Mouse (Mus musculus) limb, embryonic 13.5 days (tissue): Measurements from ENCODE around the gene Cyp27b1. TPM values are rescaled to one million over a fixed set of nuclear protein-coding genes. Genes with fewer than 3 reads are reported as not detected.

Experiments
- ATAC-seq: fragments of 200-750 bp; cut with Nextera tagmentation; 2 replicates; pipeline ENCODE4 v1.8.0; 2017; ENCODE audit warnings: low read depth, moderate number of reproducible peaks, moderate TSS enrichment; ENCODE audit not compliant: low FRiP score
- H3K27ac ChIP-seq: fragments of 300-500 bp; sonication (generic); 2 replicates; pipeline ENCODE4 v1.5.1; 2015; ENCODE audit warnings: inconsistent platforms, mild to moderate bottlenecking, moderate library complexity
- H3K27me3 ChIP-seq: fragments of 300-500 bp; sonication (generic); 2 replicates; pipeline ENCODE4 v1.6.1; 2015; ENCODE audit warnings: mild to moderate bottlenecking, inconsistent platforms
- H3K36me3 ChIP-seq: fragments of 300-500 bp; sonication (generic); 2 replicates; pipeline ENCODE4 v1.6.1; 2015; ENCODE audit warnings: inconsistent platforms, mild to moderate bottlenecking, moderate library complexity
- H3K4me1 ChIP-seq: fragments of 300-500 bp; sonication (generic); 2 replicates; pipeline ENCODE4 v1.6.1; 2015; ENCODE audit warnings: inconsistent platforms
- H3K4me2 ChIP-seq: fragments of 300-500 bp; sonication (generic); replicated peaks from 2 replicates; pipeline ENCODE4 v1.6.1; 2015; ENCODE audit warnings: inconsistent platforms, mild to moderate bottlenecking, moderate library complexity
- H3K4me3 ChIP-seq: fragments of 300-500 bp; sonication (generic); 2 replicates; pipeline ENCODE4 v1.5.1; 2015; ENCODE audit warnings: moderate library complexity, mild to moderate bottlenecking, inconsistent platforms
- H3K9ac ChIP-seq: fragments of 300-500 bp; sonication (generic); 2 replicates; pipeline ENCODE4 v1.6.1; 2015; ENCODE audit warnings: mild to moderate bottlenecking, inconsistent platforms
- H3K9me3 ChIP-seq: fragments of 300-500 bp; sonication (generic); 2 replicates; pipeline ENCODE4 v1.6.1; 2016; ENCODE audit warnings: inconsistent platforms
- WGBS: fragments of 180-500 bp; shearing (Covaris S2); methylation state at CpG from one replicate; pipeline ENCODE4 v1.1.7; 2015; 5-methylcytosine and 5-hydroxymethylcytosine counted together
- polyA plus RNA-seq: library from polyadenylated mRNA; unstranded; fragments of >200 nt; fragmentation: Nextera tagmentation; extraction: Ambion mirVana; gene quantifications from 2 replicates; pipeline ENCODE4 v1.2.1, GENCODE M21; 2015

The Cyp27b1 gene
- polyA plus RNA-seq, result 0.10 and 0.15 TPM in 2 replicates

DNA sequence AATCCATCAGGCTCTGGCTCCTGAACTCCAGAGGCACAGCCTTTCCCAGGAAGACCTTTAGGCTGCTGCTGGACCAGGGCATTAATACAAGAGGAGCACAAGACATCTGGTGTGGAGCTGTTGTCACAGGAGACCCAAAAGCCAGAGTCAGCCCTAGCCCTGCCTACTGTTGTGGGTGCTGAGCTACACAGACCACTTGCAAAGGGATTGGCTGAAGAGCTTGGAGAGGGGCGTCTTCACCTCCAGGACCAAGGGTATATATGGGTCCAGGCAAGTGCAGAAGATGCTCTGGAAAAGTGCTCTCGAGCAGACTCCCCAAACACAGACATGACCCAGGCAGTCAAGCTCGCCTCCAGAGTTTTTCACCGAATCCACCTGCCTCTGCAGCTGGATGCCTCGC, at the start of gene Cyp27b1:
Gene Cyp27b1 (plus strand): TSS at position 297 of the 400 bp plus-strand sequence.
- peaks cover 32% of the 10 kb centered on the region for H3K4me1 ChIP-seq
- no peak within 1 kb of the TSS for H3K27ac ChIP-seq
- ATAC-seq, result no peak
- H3K9ac ChIP-seq, result peak within 1 kb of the TSS; percentile 19; the same call in 1 of the 2 replicates
- WGBS, result 29% methylated on average over 5 of the region's 5 CpGs
- H3K9me3 ChIP-seq, result no peaks in the 10 kb centered on the region
- H3K4me2 ChIP-seq, result peak within 1 kb of the TSS; percentile 47
- peaks cover 65% of the 10 kb centered on the region for H3K27me3 ChIP-seq
- H3K4me3 ChIP-seq, result peak within 1 kb of the TSS; percentile 20
- peaks cover 34% of the 10 kb centered on the region for H3K36me3 ChIP-seq

DNA sequence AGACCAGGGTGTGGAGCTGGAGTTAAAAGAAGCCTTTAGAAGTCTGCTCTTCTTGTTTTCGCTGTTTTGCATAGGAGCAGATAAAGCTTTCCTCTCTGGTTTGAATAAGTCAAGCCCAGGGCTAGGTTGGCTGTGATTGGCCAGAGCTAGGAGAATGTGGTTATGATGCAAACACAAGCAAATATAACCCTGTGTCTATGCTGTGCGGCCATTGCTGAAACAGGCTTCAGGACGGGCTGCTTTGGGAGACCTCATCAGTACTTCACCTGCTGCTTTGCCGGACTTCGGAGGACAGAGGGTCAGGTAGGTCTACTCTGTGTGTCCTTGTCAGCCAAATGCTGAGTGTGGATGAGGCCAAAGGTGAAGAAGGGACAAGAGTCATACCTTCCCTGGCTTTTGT, 47.5 kb upstream of the Cyp27b1 start, which contains the start of gene Avil:
Gene Avil (plus strand): TSS at position 181 of the 400 bp plus-strand sequence.
- no peak within 1 kb of the TSS for H3K27ac ChIP-seq
- no peak for ATAC-seq
- WGBS, result 88% methylated on average over 5 of the region's 5 CpGs

DNA sequence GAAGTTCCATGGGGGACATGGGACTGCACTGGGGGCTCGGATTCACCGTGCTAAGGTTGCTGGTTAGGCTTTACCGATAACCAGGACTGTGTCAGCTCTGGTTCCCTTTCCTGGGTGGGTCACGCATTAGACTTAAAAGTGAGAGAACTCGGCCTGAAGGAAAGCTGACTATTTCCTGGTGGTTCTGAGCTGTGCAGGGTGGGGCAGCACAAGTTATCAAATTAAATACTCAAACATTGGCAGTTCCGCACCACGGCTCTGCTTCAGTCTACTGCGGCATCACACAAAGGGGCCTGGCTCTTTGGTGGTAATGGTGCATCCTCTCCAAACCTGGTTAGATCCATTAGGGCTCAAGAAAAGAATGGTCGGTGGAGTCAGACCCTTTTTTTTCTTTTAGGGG, 46.8 kb upstream of the Cyp27b1 start:
- no peak overlapping the region for H3K4me3 ChIP-seq
- 84% methylated on average over 9 of the region's 9 CpGs for WGBS
- no peak overlapping the region for H3K4me2 ChIP-seq
- H3K9ac ChIP-seq, result no peak overlapping the region
- no peak overlapping the region for H3K27ac ChIP-seq
- no peaks in the 10 kb centered on the region for H3K4me1 ChIP-seq
- ATAC-seq, result no peak
- peaks cover 37% of the 10 kb centered on the region for H3K36me3 ChIP-seq
- no peaks in the 10 kb centered on the region for H3K27me3 ChIP-seq
- no peaks in the 10 kb centered on the region for H3K9me3 ChIP-seq

More for the DNA sequence above, 47.5 kb upstream of the Cyp27b1 start, which contains the start of gene Avil:
- no peak within 1 kb of the TSS for H3K4me3 ChIP-seq
- H3K9ac ChIP-seq, result no peak within 1 kb of the TSS
- no peaks in the 10 kb centered on the region for H3K27me3 ChIP-seq
- H3K4me2 ChIP-seq, result no peak within 1 kb of the TSS
- no peaks in the 10 kb centered on the region for H3K4me1 ChIP-seq
- H3K9me3 ChIP-seq, result no peaks in the 10 kb centered on the region
- H3K36me3 ChIP-seq, result peaks cover 44% of the 10 kb centered on the region

DNA sequence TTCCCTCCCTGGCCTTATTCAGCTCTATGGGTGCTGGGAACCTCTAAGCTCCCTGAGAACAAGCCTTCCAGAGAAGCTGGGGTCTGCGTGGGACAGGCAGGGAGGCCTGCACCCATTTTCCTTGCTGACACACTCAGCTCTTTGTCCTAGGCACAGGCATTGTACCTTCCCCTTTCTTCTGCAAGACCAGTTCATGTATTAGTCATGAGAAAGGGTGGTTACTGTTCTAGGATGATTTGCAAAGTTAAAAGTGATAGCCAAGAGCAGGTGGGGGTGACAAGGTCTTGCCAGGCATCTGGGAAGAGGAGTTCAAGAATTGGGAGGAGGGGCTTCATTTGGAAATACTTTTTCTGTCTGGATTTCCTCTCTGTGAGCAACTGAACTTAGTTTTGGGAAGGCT, 46.0 kb upstream of the Cyp27b1 start:
- H3K4me2 ChIP-seq, result no peak overlapping the region
- H3K4me3 ChIP-seq, result no peak overlapping the region
- no peaks in the 10 kb centered on the region for H3K4me1 ChIP-seq
- H3K27ac ChIP-seq, result no peak overlapping the region
- H3K9me3 ChIP-seq, result no peaks in the 10 kb centered on the region
- no peak for ATAC-seq
- H3K27me3 ChIP-seq, result no peaks in the 10 kb centered on the region
- peaks cover 36% of the 10 kb centered on the region for H3K36me3 ChIP-seq
- 88% methylated on average over 1 of the region's 1 CpGs for WGBS
- H3K9ac ChIP-seq, result no peak overlapping the region

DNA sequence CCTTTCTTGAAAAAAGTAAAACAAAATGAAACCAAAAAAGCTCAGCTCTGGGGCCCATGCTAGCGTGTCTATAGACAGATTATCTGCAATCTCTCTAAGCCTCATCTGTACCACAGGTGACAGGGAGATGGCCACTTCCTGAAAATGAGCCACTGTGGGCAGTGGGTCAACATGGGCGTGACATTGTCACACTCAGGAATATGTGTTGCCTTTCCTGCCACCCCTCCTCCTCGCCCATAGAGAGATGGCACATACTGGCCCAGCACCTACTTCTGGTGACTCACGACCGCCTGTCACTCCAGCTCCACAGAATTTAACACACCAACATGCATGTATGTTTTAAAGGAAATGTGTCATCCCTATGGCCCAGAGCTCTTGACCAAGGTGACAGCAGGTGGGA, 45.3 kb upstream of the Cyp27b1 start:
- ATAC-seq, result no peak
- no peak overlapping the region for H3K4me3 ChIP-seq
- H3K27ac ChIP-seq, result no peak overlapping the region
- H3K9me3 ChIP-seq, result no peaks in the 10 kb centered on the region
- no peaks in the 10 kb centered on the region for H3K4me1 ChIP-seq
- H3K4me2 ChIP-seq, result no peak overlapping the region
- H3K36me3 ChIP-seq, result peaks cover 30% of the 10 kb centered on the region
- H3K9ac ChIP-seq, result no peak overlapping the region
- no peaks in the 10 kb centered on the region for H3K27me3 ChIP-seq
- WGBS, result 90% methylated on average over 5 of the region's 5 CpGs

DNA sequence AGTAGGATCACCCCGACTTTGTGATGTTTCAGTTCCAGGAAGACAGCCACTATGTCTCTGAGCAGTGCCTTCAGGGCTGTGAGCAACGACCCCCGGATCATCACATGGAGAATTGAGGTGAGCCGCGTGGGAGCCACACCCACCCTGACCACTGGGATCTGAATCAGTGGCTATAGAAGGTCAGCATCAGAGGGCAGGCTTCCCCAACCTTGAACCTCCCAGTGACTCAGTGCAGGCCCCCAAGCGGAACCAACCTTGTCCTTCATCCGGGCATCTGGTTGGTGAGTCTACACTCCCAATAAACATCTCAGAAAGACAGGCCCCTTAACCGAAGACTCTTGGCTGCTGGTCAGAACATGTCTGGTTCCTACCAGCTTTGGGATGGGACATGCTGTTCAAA, 44.7 kb upstream of the Cyp27b1 start:
- Histone ChIP-seq H3K4me2 (no peak overlapping the region), H3K4me3 (no peak overlapping the region), H3K9me3 (no peaks in the 10 kb centered on the region), H3K4me1 (no peaks in the 10 kb centered on the region), H3K9ac (no peak overlapping the region), H3K27ac (no peak overlapping the region), H3K36me3 (peaks cover 24% of the 10 kb centered on the region), H3K27me3 (no peaks in the 10 kb centered on the region)
- 84% methylated on average over 8 of the region's 8 CpGs for WGBS
- no peak for ATAC-seq

DNA sequence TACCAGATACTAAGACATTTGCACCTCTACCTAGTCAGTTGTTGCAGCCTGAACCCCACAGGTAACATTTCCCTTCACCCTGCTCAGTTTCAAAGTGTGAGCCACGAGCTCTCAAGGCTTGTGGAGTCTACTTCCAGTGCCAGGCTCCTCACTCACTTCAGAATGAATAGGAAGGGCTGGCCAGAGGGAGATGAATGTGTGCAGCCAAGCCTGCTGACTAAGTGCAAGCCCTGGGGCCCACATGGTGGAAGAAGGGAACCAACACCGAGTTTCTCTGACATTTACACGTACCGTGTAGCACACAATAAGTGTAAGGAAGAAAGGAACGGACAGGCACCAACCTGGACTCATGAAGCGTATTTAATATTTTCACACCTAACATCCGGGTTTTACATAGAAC, 44.2 kb upstream of the Cyp27b1 start:
- Histone ChIP-seq H3K27me3 (no peaks in the 10 kb centered on the region), H3K27ac (no peak overlapping the region), H3K4me3 (no peak overlapping the region), H3K4me1 (no peaks in the 10 kb centered on the region), H3K36me3 (peaks cover 19% of the 10 kb centered on the region), H3K4me2 (no peak overlapping the region), H3K9me3 (no peaks in the 10 kb centered on the region), H3K9ac (no peak overlapping the region)
- ATAC-seq, result no peak
- 89% methylated on average over 7 of the region's 7 CpGs for WGBS

DNA sequence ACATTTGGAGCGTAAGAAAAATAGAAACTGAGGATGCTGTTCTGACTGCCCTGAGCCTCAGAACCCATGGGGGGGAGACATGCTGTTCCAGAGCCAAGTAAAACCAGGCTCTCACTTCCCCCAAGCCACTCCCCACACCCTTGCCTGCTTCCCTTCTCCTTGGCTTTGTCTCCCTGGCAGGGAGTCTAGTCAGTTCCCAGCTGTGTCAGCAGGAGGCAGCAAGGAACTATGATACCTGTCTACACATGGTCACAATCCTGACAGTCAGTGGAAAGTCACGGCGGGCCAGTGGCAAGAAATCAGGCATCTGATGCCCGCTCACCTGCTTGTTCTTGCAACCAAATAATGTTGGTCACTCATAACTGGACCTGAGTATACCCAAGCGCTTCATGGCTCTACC, 31.6 kb upstream of the Cyp27b1 start:
- no peaks in the 10 kb centered on the region for H3K9me3 ChIP-seq
- no peaks in the 10 kb centered on the region for H3K27me3 ChIP-seq
- ATAC-seq, result peak; percentile 72; the same call in 1 of the 2 replicates
- no peak overlapping the region for H3K4me3 ChIP-seq
- WGBS, result 45% methylated on average over 5 of the region's 5 CpGs
- H3K4me2 ChIP-seq, result peak overlapping the region; percentile 2; the same call in 1 of the 2 replicates
- H3K4me1 ChIP-seq, result peaks cover 21% of the 10 kb centered on the region
- H3K36me3 ChIP-seq, result no peaks in the 10 kb centered on the region
- no peak overlapping the region for H3K9ac ChIP-seq
- no peak overlapping the region; the same call in 1 of the 2 replicates for H3K27ac ChIP-seq

DNA sequence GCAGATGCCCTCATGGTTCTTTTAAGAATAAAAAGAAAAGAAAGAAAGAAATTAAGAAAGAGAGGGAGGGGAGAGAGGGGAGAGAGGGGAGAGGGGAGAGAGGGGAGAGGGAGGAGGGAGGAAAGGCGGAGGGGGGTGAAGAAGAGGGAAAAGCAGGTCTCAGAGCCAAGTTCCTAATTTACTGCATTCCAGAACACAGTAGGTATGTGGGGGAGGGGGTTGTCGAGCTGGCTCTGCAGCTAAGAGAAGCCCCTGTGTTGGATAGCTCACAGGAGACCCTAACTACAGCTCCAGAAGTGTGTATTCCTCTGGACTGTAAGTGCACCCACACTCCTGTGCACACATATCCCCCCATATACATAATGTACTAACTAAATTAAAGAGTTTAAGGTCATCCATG, 31.0 kb upstream of the Cyp27b1 start:
- Histone ChIP-seq H3K27ac (peak overlapping the region; percentile 10; the same call in 1 of the 2 replicates), H3K4me3 (no peak overlapping the region), H3K36me3 (peaks cover 5% of the 10 kb centered on the region), H3K9me3 (no peaks in the 10 kb centered on the region), H3K9ac (no peak overlapping the region), H3K27me3 (no peaks in the 10 kb centered on the region), H3K4me1 (peaks cover 21% of the 10 kb centered on the region), H3K4me2 (peak overlapping the region; percentile 2; the same call in 1 of the 2 replicates)
- WGBS, result 19% methylated on average over 2 of the region's 2 CpGs
- ATAC-seq, result peak; percentile 68; the same call in 1 of the 2 replicates

DNA sequence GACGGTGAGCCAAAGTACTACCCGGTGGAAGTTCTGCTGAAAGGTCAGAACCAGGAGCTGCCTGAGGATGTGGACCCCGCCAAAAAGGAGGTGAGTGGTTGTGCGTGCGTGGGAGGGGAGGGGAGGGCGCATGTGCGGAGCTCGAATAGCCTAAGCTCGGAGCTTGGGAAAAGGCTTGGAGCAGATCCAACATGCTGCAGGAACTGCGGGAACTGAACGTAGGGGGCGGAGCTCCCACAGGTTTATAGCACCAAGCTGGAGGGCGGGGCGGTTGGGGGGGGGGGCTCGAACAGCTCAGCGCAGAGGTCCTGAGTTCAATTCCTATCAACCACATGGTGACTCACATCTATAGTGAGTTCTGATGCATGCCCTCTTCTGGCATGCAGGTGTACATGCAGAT, 29.6 kb upstream of the Cyp27b1 start:
- peaks cover 21% of the 10 kb centered on the region for H3K4me1 ChIP-seq

DNA sequence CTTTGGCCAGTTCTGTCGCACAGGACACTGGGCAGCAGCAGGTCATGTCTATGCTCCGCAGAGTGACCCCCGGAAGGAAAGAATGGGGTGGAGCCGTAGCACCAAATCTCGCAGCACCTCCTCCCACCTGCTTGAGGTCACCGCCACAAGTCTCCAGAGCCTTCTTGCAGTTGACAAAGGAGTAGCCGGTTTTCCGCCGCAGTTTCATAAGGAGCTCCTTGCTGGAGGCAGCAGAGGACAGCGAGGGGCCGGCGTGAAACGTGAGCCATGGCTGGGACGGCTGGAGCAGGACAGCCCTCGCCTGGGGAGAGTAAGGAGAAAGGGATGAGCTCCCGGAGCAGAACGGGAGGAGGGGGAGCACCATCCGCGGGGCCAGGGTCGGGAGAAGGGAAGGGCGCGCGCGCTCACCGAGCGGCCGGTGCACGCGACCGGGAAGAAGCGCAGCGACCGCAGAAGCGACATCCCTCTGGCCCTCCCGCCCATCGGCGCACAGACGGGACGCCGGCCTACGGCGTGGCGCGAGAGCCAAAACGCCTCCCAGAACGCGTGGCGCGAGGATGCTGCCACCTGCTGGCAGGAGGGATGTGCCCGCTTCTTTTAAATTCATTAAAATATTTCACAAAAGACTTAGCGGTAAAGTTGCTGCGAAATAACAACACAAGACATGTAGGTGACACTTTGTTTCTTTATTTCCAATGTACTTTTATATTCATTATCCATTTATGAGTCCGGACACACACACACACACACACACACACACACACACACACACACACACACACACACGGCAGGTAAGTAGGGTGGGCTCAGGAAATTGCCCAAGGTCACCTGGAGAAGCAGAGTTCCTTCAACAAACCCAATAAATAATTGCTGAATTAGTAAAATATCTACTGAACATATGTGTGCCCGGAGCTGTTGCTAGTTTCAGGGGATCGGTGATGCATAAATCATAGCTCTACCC, 17.4 kb upstream of the Cyp27b1 start, which contains the start of gene Tsfm:
Gene Tsfm (minus strand): TSS at position 505 of the 961 bp plus-strand sequence.
- WGBS, result 5% methylated on average over 55 of the region's 56 CpGs

More for the DNA sequence above, 29.6 kb upstream of the Cyp27b1 start:
- Histone ChIP-seq H3K4me3 (no peak overlapping the region), H3K4me2 (no peak overlapping the region), H3K27ac (no peak overlapping the region), H3K9ac (no peak overlapping the region), H3K27me3 (no peaks in the 10 kb centered on the region), H3K9me3 (no peaks in the 10 kb centered on the region), H3K36me3 (peaks cover 17% of the 10 kb centered on the region)
- no peak for ATAC-seq
- WGBS, result 63% methylated on average over 16 of the region's 16 CpGs

DNA sequence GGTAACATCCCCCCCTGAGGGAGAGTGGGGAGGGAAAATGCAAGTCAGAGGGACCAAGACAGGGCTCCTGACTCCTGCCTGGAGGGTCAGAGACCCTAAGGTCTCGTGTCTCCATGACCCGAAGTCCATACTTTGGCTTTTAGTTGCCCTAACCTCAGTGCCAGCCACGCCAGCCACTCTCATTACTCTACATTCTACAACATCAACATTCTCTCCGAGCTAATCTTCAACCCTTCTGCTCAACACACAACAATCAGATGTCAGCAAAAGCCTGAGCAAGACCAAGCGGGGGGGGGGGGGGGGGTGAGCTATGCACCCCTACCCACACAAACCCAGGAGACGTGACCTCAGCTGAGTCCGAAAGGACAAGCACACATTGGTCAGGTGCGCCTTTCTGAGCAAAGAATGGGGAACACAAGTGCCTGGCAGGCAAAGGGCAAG, 14.7 kb upstream of the Cyp27b1 start:
- H3K36me3 ChIP-seq, result peaks cover 12% of the 10 kb centered on the region
- no peak overlapping the region for H3K4me2 ChIP-seq
- no peaks in the 10 kb centered on the region for H3K27me3 ChIP-seq
- ATAC-seq, result no peak
- no peak overlapping the region for H3K4me3 ChIP-seq
- no peak overlapping the region for H3K27ac ChIP-seq
- H3K9ac ChIP-seq, result no peak overlapping the region
- H3K9me3 ChIP-seq, result no peaks in the 10 kb centered on the region
- 77% methylated on average over 8 of the region's 8 CpGs for WGBS
- peaks cover 8% of the 10 kb centered on the region for H3K4me1 ChIP-seq

More for the DNA sequence above, 17.4 kb upstream of the Cyp27b1 start, which contains the start of gene Tsfm:
- Histone ChIP-seq H3K36me3 (peaks cover 39% of the 10 kb centered on the region), H3K27me3 (no peaks in the 10 kb centered on the region), H3K4me2 (peak within 1 kb of the TSS; percentile 87), H3K9ac (peak within 1 kb of the TSS; percentile 94), H3K9me3 (no peaks in the 10 kb centered on the region), H3K4me1 (peaks cover 8% of the 10 kb centered on the region), H3K27ac (peak within 1 kb of the TSS; percentile 75), H3K4me3 (peak within 1 kb of the TSS; percentile 92)
- ATAC-seq, result peak; percentile 80
